Mouse (Mus musculus) intestine, postnatal 0 days (tissue): ENCODE data around the gene Has3. TPM values are rescaled to one million over a fixed set of nuclear protein-coding genes. Genes with fewer than 3 reads are reported as not detected.

Experiments used
- ATAC-seq: fragments of 200-750 bp; cut with Nextera tagmentation; 2 replicates; pipeline ENCODE4 v1.8.0; 2017; ENCODE audit warnings: mild to moderate bottlenecking, moderate TSS enrichment, moderate library complexity
- H3K27ac ChIP-seq: fragments of 300-500 bp; sonication (generic); 2 replicates; pipeline ENCODE4 v1.5.1; 2014; ENCODE audit warnings: mild to moderate bottlenecking, low read depth, low read length, moderate library complexity
- H3K27me3 ChIP-seq: fragments of 300-500 bp; sonication (generic); replicated peaks from 2 replicates; pipeline ENCODE4 v1.6.1; 2014; ENCODE audit warnings: low read length, mixed read lengths; ENCODE audit not compliant: control insufficient read depth, insufficient read depth
- H3K36me3 ChIP-seq: fragments of 300-500 bp; sonication (generic); 2 replicates; pipeline ENCODE4 v1.6.1; 2014; ENCODE audit warnings: mild to moderate bottlenecking, moderate library complexity; ENCODE audit not compliant: control insufficient read depth, insufficient read depth
- H3K4me1 ChIP-seq: fragments of 300-500 bp; sonication (generic); replicated peaks from 2 replicates; pipeline ENCODE4 v1.6.1; 2014; ENCODE audit warnings: antibody characterized with exemption, low read length, mixed read lengths; ENCODE audit not compliant: control insufficient read depth, insufficient read depth
- H3K4me2 ChIP-seq: fragments of 300-500 bp; sonication (generic); replicated peaks from 2 replicates; pipeline ENCODE4 v1.6.1; 2014; ENCODE audit warnings: low read depth, mild to moderate bottlenecking, moderate library complexity
- H3K4me3 ChIP-seq: fragments of 300-500 bp; sonication (generic); 2 replicates; pipeline ENCODE4 v1.5.1; 2014; ENCODE audit warnings: low read depth, low read length
- H3K9ac ChIP-seq: fragments of 300-500 bp; sonication (generic); 2 replicates; pipeline ENCODE4 v1.6.1; 2014; ENCODE audit warnings: mild to moderate bottlenecking, low read depth, low read length
- H3K9me3 ChIP-seq: fragments of 300-500 bp; sonication (generic); 2 replicates; pipeline ENCODE4 v1.6.1; 2016; ENCODE audit warnings: mixed run types; ENCODE audit not compliant: control insufficient read depth
- CTCF ChIP-seq: sonication (generic); IDR thresholded peaks from 2 replicates; pipeline ENCODE4 v1.5.1; 2016; ENCODE audit warnings: low read depth, mild to moderate bottlenecking, control low read depth, antibody characterized with exemption, moderate library complexity
- WGBS: fragments of 180-500 bp; shearing (Covaris S2); extraction: QIAGEN DNeasy Blood & Tissue Kit; methylation state at CpG from one replicate; pipeline ENCODE4 v1.1.7; 2014; 5-methylcytosine and 5-hydroxymethylcytosine counted together
- polyA plus RNA-seq: library from polyadenylated mRNA; unstranded; fragments of >200 nt; fragmentation: Nextera tagmentation; extraction: Ambion mirVana; gene quantifications from 2 replicates; pipeline ENCODE4 v1.2.1, GENCODE M21; 2015

Gene Has3
- polyA plus RNA-seq, 1 experiment from 2014 or later: 0.07 TPM

DNA sequence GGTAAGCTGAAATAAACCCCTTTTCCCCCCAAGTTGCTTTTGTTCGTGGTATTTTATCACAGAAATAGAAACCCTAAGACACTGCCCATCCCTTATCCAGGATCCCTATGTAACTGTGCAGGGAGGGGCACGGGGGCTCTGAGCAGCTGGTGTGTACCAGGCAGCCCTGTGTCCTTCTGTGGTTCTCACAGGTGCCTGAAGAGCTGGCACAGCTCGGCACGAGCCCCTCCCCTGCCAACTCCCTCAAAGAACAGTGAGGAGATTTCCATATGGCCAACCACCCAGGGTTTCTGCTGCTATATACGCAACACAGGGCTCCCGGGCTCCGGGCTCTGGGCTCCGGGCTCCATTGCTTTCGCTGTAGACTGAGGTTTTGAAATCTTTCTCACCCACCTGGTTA lies 4.7 kb upstream of the Has3 start:
- no peak overlapping the region for H3K9ac ChIP-seq
- no peaks in the 10 kb centered on the region; the same call in 1 of the 2 replicates for H3K27me3 ChIP-seq
- no peaks in the 10 kb centered on the region for H3K36me3 ChIP-seq
- no peak overlapping the region for H3K27ac ChIP-seq
- no peak for ATAC-seq
- no peaks in the 10 kb centered on the region for H3K4me1 ChIP-seq
- no peak overlapping the region for H3K4me2 ChIP-seq
- no peaks in the 10 kb centered on the region for H3K9me3 ChIP-seq
- no peak for TF ChIP-seq CTCF
- no peak overlapping the region for H3K4me3 ChIP-seq
- WGBS: 83% methylated on average over 9 of the region's 9 CpGs

DNA sequence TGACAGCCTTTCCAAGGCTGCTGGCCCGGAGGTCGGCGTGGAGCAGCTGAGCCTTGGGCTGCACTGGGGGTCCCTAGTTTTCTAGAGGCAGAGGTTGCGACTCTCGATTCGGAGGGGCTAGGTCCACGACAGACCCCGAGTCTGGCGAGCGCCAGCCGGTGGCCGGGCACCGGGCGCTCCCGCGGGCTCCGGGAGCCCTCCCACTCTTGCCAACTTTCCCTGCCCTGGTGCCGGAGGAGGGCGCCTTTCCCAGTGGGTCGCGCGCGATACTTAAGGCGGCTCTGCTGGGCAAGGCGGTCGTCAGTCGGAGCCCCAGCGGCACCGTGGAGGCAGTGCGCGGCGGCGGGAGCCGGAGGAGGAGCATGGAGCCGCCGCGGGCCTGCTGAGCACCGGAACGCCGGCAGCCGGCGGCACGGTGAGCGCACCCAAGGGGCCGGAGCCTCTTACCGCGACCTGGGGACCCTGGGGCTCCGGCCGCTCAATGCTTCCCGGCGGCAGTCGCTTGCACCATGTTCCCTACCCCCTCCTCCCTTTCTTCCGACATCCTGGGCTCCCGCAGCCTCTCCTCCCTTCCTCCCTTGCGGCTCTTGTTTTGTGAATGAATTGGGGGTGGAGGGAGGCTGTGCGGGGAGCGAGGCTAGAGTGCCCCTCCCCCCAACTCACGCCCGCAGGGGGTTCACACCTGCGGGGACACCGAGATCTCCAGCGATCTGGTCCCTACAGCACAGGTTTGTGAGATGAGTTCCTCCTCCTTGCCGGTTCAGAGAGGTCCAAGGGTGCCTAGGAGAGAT lies 690 bp downstream of the Has3 start:
- WGBS: under 1% methylated on average over 62 of the region's 63 CpGs
- Histone ChIP-seq H3K9me3 (no peaks in the 10 kb centered on the region), H3K4me2 (peak overlapping the region; percentile 98), H3K4me3 (peak overlapping the region; percentile 58), H3K4me1 (peaks cover 9% of the 10 kb centered on the region; the same call in 1 of the 2 replicates), H3K9ac (peak overlapping the region; percentile 38), H3K27me3 (peaks cover 18% of the 10 kb centered on the region), H3K27ac (no peak overlapping the region), H3K36me3 (peaks cover 12% of the 10 kb centered on the region; the same call in 1 of the 2 replicates)
- peak; percentile 26; the same call in 1 of the 2 replicates for ATAC-seq
- peak; percentile 54 for TF ChIP-seq CTCF

DNA sequence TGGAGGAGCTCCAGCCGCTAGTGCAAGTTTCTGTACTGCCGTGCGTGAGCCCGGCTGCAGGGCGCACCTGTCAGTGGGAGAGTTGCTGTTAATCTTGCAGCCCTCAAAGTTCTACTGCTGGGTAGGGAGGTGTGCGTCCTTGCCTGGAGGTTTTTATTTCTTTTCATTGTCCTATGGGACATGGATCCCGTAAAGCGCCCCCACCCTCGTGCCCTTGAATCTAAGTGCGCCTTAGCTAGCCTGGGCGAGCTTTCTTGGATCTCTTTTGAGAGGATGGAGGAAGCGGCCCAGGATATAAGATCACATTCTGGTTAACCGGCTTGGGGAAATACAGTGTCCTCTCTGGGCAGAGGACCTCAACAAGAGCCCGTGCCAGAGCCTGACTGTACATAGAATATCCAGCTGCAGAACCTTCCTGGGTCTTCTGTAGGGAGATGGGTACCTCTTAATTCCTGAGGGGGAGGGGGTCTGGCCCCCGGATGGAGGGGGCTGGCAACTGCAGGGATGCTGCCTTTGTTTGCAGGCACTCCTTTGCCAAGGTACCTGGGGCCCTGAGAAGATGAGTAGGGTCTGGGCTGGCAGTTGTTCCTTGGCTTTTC lies 1.4 kb downstream of the Has3 start:
- H3K36me3 ChIP-seq: peaks cover 16% of the 10 kb centered on the region; the same call in 1 of the 2 replicates
- no peak for TF ChIP-seq CTCF
- H3K9me3 ChIP-seq: no peaks in the 10 kb centered on the region
- H3K4me3 ChIP-seq: peak overlapping the region; percentile 58
- under 1% methylated on average over 15 of the region's 15 CpGs for WGBS
- H3K27ac ChIP-seq: no peak overlapping the region
- peaks cover 9% of the 10 kb centered on the region; the same call in 1 of the 2 replicates for H3K4me1 ChIP-seq
- peak overlapping the region; percentile 38; the same call in 1 of the 2 replicates for H3K9ac ChIP-seq
- peaks cover 18% of the 10 kb centered on the region for H3K27me3 ChIP-seq
- H3K4me2 ChIP-seq: peak overlapping the region; percentile 98
- no peak for ATAC-seq

GRCm38 (mm10) chr8:106871931-106872371 lies 1.9 kb downstream of the Has3 start:
- 1% methylated on average over 22 of the region's 22 CpGs for WGBS
- peaks cover 20% of the 10 kb centered on the region; the same call in 1 of the 2 replicates for H3K36me3 ChIP-seq
- no peak overlapping the region for H3K9ac ChIP-seq
- peaks cover 9% of the 10 kb centered on the region; the same call in 1 of the 2 replicates for H3K4me1 ChIP-seq
- H3K27ac ChIP-seq: no peak overlapping the region
- peak; percentile 57 for TF ChIP-seq CTCF
- peak overlapping the region; percentile 98 for H3K4me2 ChIP-seq
- H3K27me3 ChIP-seq: peaks cover 18% of the 10 kb centered on the region
- no peaks in the 10 kb centered on the region for H3K9me3 ChIP-seq
- peak overlapping the region; percentile 58 for H3K4me3 ChIP-seq
- peak; percentile 34 for ATAC-seq

DNA sequence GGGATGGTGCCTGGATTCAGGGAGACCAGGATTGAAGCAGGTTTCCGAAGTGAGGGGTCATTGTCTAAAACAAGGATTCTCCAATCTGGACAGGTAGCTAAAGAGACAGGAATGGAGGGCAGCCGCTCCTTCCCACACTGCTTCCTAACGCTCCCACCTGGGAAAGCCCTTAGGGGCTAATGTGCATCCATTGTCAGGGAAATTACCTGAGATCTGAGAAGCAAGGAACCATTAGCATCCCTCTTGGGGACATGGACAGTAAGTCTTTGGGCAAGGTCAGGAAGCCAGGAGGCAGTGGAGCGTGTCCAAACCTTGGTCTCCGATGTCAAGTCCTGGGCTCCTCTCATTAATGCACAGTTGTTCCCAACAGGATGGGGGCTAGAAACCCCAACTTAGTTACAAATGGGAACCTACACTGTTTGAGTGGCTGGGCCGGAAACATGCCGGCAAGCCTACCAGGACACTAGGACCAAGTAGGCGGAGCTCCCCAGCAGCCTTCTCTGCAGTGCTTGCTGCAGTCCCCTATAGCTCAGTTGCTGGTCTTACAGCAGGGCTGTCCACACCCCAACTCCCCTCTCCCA lies 2.5 kb downstream of the Has3 start:
- TF ChIP-seq CTCF: no peak
- Histone ChIP-seq H3K27ac (no peak overlapping the region), H3K4me2 (peak overlapping the region; percentile 98), H3K27me3 (peaks cover 18% of the 10 kb centered on the region), H3K9me3 (no peaks in the 10 kb centered on the region), H3K4me1 (peaks cover 9% of the 10 kb centered on the region; the same call in 1 of the 2 replicates), H3K36me3 (peaks cover 20% of the 10 kb centered on the region; the same call in 1 of the 2 replicates), H3K9ac (no peak overlapping the region), H3K4me3 (peak overlapping the region; percentile 58)
- 25% methylated on average over 8 of the region's 8 CpGs for WGBS
- no peak for ATAC-seq
